Mouse (Mus musculus) CH12.LX (cell line): ENCODE data around the gene C2cd4d. TPM values are rescaled to one million over a fixed set of nuclear protein-coding genes. Genes with fewer than 3 reads are reported as not detected.

Experiments
- DNase-seq: peaks from one replicate; pipeline ENCODE4 v3.0.0-alpha.2; 2013; ENCODE audit errors: extremely low read depth
- H3K27ac ChIP-seq: 2 replicates; pipeline ENCODE4 v1.5.1; 2012; ENCODE audit warnings: low read depth, mild to moderate bottlenecking, control low read depth, moderate library complexity; ENCODE audit not compliant: insufficient read depth
- H3K27me3 ChIP-seq: replicated peaks from 2 replicates; pipeline ENCODE3; 2012; ENCODE audit warnings: inconsistent platforms
- H3K36me3 ChIP-seq, 2 experiments: replicated peaks in 1 of 2; 2 replicates each; pipeline versions ENCODE3 to v1.6.1; 2012; ENCODE audit warnings: inconsistent platforms in 1 of 2, low read length in 1 of 2, mild to moderate bottlenecking in 1 of 2, mixed read lengths in 1 of 2, moderate library complexity in 1 of 2; ENCODE audit not compliant: control insufficient read depth in 1 of 2, insufficient read depth in 1 of 2
- H3K4me1 ChIP-seq, 2 experiments: 2 replicates each; pipeline ENCODE4 v1.6.1; 2012; ENCODE audit warnings: inconsistent platforms in 1 of 2, moderate library complexity in 1 of 2; ENCODE audit not compliant: insufficient read depth in 2 of 2, control insufficient read depth in 1 of 2
- H3K4me2 ChIP-seq: 2 replicates; pipeline ENCODE4 v1.6.1; 2012; ENCODE audit warnings: low read depth, mild to moderate bottlenecking, control low read depth; ENCODE audit not compliant: poor library complexity, insufficient read depth, severe bottlenecking
- H3K4me3 ChIP-seq, 3 experiments: fragments of 150-350 bp in 1 of 3; sonication (generic) in 1 of 3; replicated peaks in 1 of 3; 2 replicates each; pipeline versions ENCODE3 to v1.5.1; 2011 to 2012; ENCODE audit warnings: low read depth in 2 of 3, low read length in 2 of 3, mild to moderate bottlenecking in 2 of 3, moderate library complexity in 2 of 3, control low read depth in 1 of 3, improper control_type of control experiment in 1 of 3, inconsistent platforms in 1 of 3, mixed read lengths in 1 of 3; ENCODE audit not compliant: poor library complexity in 1 of 3
- H3K79me2 ChIP-seq: replicated peaks from 2 replicates; pipeline ENCODE4 v1.6.1; 2012; ENCODE audit warnings: mild to moderate bottlenecking, moderate library complexity; ENCODE audit not compliant: control insufficient read depth, poor library complexity, insufficient read depth, severe bottlenecking; ENCODE audit errors: extremely low read depth
- H3K9ac ChIP-seq: 2 replicates; pipeline ENCODE4 v1.6.1; 2012; ENCODE audit warnings: low read depth, mild to moderate bottlenecking, control low read depth, moderate library complexity; ENCODE audit not compliant: insufficient read depth
- H3K9me3 ChIP-seq: replicated peaks from 2 replicates; pipeline ENCODE3; 2012; ENCODE audit warnings: low read length, inconsistent platforms, mixed read lengths
- BHLHE40 ChIP-seq: IDR thresholded peaks from 2 replicates; pipeline ENCODE4 v1.6.1; 2011; ENCODE audit warnings: mild to moderate bottlenecking, low read depth, low read length, improper control_type of control experiment
- CHD2 ChIP-seq: IDR thresholded peaks from 2 replicates; pipeline ENCODE4 v1.6.1; 2011; ENCODE audit warnings: low read length, improper control_type of control experiment
- E2F4 ChIP-seq: IDR thresholded peaks from 2 replicates; pipeline ENCODE4 v1.6.1; 2011; ENCODE audit warnings: low read depth, low read length, improper control_type of control experiment; ENCODE audit not compliant: insufficient replicate concordance
- ELF1 ChIP-seq: IDR thresholded peaks from 2 replicates; pipeline ENCODE4 v1.6.1; 2014; ENCODE audit warnings: low read depth, mild to moderate bottlenecking, inconsistent platforms, low read length, improper control_type of control experiment
- GABPA ChIP-seq: IDR thresholded peaks from 2 replicates; pipeline ENCODE4 v1.6.1; 2012; ENCODE audit warnings: low read depth, low read length, improper control_type of control experiment, inconsistent platforms; ENCODE audit not compliant: insufficient replicate concordance
- HCFC1 ChIP-seq: IDR thresholded peaks from 2 replicates; pipeline ENCODE4 v1.6.1; 2012; ENCODE audit warnings: low read depth, mild to moderate bottlenecking, inconsistent platforms, low read length, improper control_type of control experiment
- IRF4 ChIP-seq: IDR thresholded peaks from 2 replicates; pipeline ENCODE4 v1.6.1; 2014; ENCODE audit warnings: low read depth, mild to moderate bottlenecking, inconsistent platforms, low read length, improper control_type of control experiment
- MAFK ChIP-seq: IDR thresholded peaks from 2 replicates; pipeline ENCODE4 v1.6.1; 2011; ENCODE audit warnings: low read length, improper control_type of control experiment; ENCODE audit not compliant: insufficient replicate concordance
- MEF2A ChIP-seq: IDR thresholded peaks from 2 replicates; pipeline ENCODE4 v1.6.1; 2014; ENCODE audit warnings: low read depth, mild to moderate bottlenecking, inconsistent platforms, low read length, improper control_type of control experiment, borderline replicate concordance
- PAX5 ChIP-seq: IDR thresholded peaks from 2 replicates; pipeline ENCODE4 v1.6.1; 2012; ENCODE audit warnings: low read length, inconsistent platforms, mixed read lengths
- POLR2A ChIP-seq: IDR thresholded peaks from 2 replicates; pipeline ENCODE4 v1.6.1; 2011; ENCODE audit warnings: low read depth, mild to moderate bottlenecking, improper control_type of control experiment, low read length
- POLR2AphosphoS2 ChIP-seq: IDR thresholded peaks from 2 replicates; pipeline ENCODE4 v1.6.1; 2011; ENCODE audit warnings: low read depth, low read length, improper control_type of control experiment
- RAD21 ChIP-seq: IDR thresholded peaks from 2 replicates; pipeline ENCODE4 v1.6.1; 2011; ENCODE audit warnings: low read depth, mild to moderate bottlenecking, low read length, improper control_type of control experiment, moderate library complexity
- RCOR1 ChIP-seq: conservative IDR thresholded peaks from 2 replicates; pipeline ENCODE4 v1.6.1; 2012; ENCODE audit warnings: low read depth, mild to moderate bottlenecking, inconsistent platforms, low read length, improper control_type of control experiment
- SIN3A ChIP-seq: IDR thresholded peaks from 2 replicates; pipeline ENCODE4 v1.6.1; 2012; ENCODE audit warnings: low read length, improper control_type of control experiment, inconsistent platforms
- SMC3 ChIP-seq: IDR thresholded peaks from 2 replicates; pipeline ENCODE4 v1.6.1; 2011; ENCODE audit warnings: low read depth, low read length, improper control_type of control experiment
- TBP ChIP-seq: conservative IDR thresholded peaks from 2 replicates; pipeline ENCODE4 v1.6.1; 2011; ENCODE audit warnings: low read depth, low read length, improper control_type of control experiment
- TCF12 ChIP-seq: IDR thresholded peaks from 2 replicates; pipeline ENCODE4 v1.6.1; 2014; ENCODE audit warnings: low read depth, mild to moderate bottlenecking, inconsistent platforms, low read length, improper control_type of control experiment
- dilution Hi-C: fragments of 300-500 bp; cut with MboI; formaldehyde crosslinking; loops from 2 replicates; pipeline ENCODE4 v1.14.3; 2020; ENCODE audit warnings: low sequenced_read_pairs; ENCODE audit not compliant: extremely low pct_unique_long_range_greater_than_20kb, extremely low pct_ligation_motif_present
- in situ Hi-C: fragments of 300-500 bp; cut with MboI; formaldehyde crosslinking; loops from 3 replicates; pipeline ENCODE4 v1.14.3; 2019; ENCODE audit warnings: low sequenced_read_pairs, low pct_ligation_motif_present, low pct_unique_long_range_greater_than_20kb, mixed read lengths
- polyA plus RNA-seq: library from polyadenylated mRNA; unstranded; fragments of >175 nt; gene quantifications from 2 replicates; pipeline ENCODE4 v1.2.1, GENCODE M21; 2012; ENCODE audit warnings: low read depth; ENCODE audit not compliant: insufficient read length
- total RNA-seq, 2 experiments: library from RNA; depleted of rRNA; stranded (reverse); fragments of 300-350 nt in 1 of 2; fragments of >200 nt in 1 of 2; gene quantifications; 2 replicates each; pipeline ENCODE4 v1.2.3; 2012 to 2014

C2cd4d gene
- total and polyA plus RNA-seq, 3 experiments = not detected

GRCm38 (mm10) chr3:94338522-94338921 is 23.7 kb upstream of the C2cd4d start:
- Histone ChIP-seq H3K36me3 (no peaks in the 10 kb centered on the region), H3K4me2 (no peak overlapping the region), H3K79me2 (no peaks in the 10 kb centered on the region), H3K9me3 (no peaks in the 10 kb centered on the region), H3K27me3 (peaks cover 9% of the 10 kb centered on the region), H3K4me1 (no peaks in the 10 kb centered on the region), H3K9ac (no peak overlapping the region), H3K4me3 (no peak overlapping the region), H3K27ac (no peak overlapping the region)
- DNase-seq = no peak
- no peak for TF ChIP-seq RAD21
- TF ChIP-seq POLR2AphosphoS2 = no peak
- TF ChIP-seq ELF1 = no peak
- no peak for TF ChIP-seq BHLHE40
- TF ChIP-seq POLR2A = no peak
- no peak for TF ChIP-seq SIN3A
- in situ Hi-C loops = no loop called here
- dilution Hi-C loops = no loop called here

GRCm38 (mm10) chr3:94341959-94342422 is 20.2 kb upstream of the C2cd4d start, which contains the start of gene Them5:
Gene Them5 (plus strand): TSS chr3:94342099.
- dilution Hi-C loops (no loop called here), in situ Hi-C loops (no loop called here)
- H3K9ac ChIP-seq = no peak within 1 kb of the TSS
- H3K9me3 ChIP-seq = no peaks in the 10 kb centered on the region
- no peaks in the 10 kb centered on the region for H3K36me3 ChIP-seq
- TF ChIP-seq IRF4 = no peak
- no peak for TF ChIP-seq PAX5
- TF ChIP-seq CHD2 = no peak
- no peak for TF ChIP-seq TBP
- TF ChIP-seq E2F4 = no peak
- TF ChIP-seq GABPA = no peak
- TF ChIP-seq HCFC1 = no peak
- TF ChIP-seq SMC3 = no peak
- TF ChIP-seq RCOR1 = no peak
- TF ChIP-seq MEF2A = no peak
- no peak for TF ChIP-seq BHLHE40
- TF ChIP-seq RAD21 = no peak
- no peak for TF ChIP-seq MAFK
- no peak for TF ChIP-seq ELF1
- no peak for TF ChIP-seq TCF12
- H3K27ac ChIP-seq = no peak within 1 kb of the TSS
- no peak for DNase-seq
- peaks cover 9% of the 10 kb centered on the region for H3K27me3 ChIP-seq
- no peak within 1 kb of the TSS for H3K4me2 ChIP-seq
- H3K4me1 ChIP-seq = no peaks in the 10 kb centered on the region
- H3K79me2 ChIP-seq = no peaks in the 10 kb centered on the region
- H3K4me3 ChIP-seq = no peak within 1 kb of the TSS
